Mouse (Mus musculus) testis, postnatal 14 days (tissue): Measurements from ENCODE around the gene Radil.

Experiments used
- DNase-seq: peaks from one replicate; pipeline ENCODE4 v3.0.0; 2021; ENCODE audit warnings: low spot score

Gene Radil

DNA sequence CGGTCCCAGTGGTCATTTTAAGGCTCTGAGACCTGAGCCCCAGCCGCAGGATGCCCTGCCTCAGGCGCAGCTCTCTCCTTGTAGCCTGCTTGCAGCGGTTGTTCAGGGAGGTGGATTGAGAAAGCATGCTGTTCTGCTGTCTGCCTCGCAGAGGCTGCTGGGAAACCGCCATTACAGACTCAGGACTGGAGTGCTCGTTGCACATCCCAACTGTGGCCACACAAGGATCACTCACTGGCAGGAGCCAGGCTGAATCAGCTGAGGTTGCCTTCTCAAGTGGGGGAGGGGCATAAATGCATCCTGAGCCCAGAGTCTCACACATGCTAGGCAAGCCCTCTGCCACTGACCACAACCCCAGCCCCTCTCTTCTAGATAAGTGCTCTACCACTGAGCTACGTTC is 105.2 kb downstream of the Radil start:
- no peak for DNase-seq

DNA sequence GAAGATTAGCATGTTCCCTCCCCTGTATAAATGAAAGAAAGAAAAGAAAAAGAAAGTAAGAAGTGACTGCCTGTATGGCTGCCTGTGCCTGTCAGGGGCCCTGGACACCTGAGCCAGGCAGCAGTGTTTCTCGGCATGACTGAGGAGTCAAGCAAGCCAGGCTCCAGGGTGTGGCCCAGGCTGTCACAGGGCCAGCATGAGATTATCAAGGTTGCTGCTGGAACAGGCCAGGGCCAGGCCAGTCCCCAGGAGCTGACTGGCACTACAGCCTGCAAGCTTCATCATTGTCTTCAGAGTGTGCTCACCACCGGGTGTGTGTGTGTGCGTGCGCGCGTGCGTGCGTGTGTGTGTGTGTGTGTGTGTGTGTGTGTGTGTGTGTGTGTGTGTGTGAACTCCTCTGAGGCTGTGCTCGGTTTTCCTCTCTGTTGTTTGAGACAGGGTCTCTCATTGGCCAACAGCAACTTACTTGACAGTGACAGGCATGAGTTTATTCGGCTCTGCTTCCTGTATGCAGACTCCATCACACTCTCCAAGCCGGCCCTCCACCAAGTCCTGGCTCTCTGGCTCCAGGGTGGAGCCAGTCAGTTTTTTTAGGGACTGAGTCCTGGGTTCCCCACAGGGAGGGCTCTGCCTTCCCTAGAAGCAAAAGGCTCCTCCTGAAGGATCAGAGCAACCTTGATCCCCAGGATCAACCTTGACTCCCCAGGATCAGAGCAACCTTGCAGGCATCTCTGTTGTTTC is 105.9 kb downstream of the Radil start:
- DNase-seq = no peak

DNA sequence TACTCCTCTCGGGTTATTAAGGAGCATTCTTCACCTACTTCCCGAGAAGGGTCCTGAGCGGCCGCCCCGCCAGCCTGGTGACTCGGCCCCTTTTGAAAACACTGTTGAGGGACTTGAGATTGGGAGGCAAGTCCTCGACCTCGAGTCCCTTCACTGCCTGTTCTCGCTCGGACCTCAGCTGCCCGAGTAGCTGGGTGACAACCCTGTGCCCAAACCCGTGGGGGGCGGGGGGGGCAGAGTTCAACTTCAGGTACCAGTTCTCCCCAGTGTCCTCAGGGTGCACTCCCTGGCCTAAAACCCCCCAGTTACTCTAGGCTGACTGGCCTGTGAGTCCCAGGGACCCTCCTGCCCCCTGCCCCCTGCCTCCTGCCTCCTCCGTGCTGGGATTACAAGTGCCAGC is 106.9 kb downstream of the Radil start:
- no peak for DNase-seq

DNA sequence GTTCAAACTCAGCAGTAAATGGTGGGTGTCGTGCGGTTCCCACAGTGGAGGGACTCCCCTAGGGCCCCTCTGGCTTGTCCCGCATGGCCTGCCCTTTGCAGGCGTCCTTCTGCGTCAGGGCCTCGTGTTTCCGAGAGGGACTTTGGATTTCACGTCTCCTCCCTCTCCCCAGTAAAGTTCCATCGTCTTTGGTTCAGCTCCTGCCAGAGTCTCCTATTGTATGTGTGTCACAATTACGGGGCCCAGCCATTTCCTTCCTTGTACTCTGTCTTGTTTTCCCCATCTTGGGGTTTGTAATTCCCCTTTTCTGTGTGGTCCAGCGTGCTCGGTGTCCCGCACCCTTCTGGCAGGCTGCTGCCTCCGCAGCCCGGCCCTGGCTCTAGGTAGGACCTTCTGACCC is 107.4 kb downstream of the Radil start:
- DNase-seq = no peak

DNA sequence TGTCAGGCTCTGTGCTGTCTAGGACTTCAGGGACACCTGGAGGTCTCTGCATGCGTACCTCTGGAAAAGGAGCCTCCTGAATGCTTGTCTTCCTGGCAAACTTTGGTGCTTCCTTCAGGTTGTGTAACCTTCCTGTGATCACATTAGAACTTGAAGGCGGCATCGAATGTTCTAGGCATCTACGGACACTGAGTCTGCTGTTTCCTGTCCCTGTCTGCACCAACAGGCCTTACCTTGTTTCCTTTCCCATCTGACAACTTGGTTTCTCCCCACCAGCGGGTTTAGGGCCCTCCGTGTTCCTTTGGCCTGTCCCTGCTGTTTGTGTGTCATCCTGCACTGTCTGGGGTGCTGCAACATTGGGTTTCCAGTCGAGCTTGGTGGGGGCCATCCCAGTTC is 108.9 kb downstream of the Radil start:
- DNase-seq = no peak

DNA sequence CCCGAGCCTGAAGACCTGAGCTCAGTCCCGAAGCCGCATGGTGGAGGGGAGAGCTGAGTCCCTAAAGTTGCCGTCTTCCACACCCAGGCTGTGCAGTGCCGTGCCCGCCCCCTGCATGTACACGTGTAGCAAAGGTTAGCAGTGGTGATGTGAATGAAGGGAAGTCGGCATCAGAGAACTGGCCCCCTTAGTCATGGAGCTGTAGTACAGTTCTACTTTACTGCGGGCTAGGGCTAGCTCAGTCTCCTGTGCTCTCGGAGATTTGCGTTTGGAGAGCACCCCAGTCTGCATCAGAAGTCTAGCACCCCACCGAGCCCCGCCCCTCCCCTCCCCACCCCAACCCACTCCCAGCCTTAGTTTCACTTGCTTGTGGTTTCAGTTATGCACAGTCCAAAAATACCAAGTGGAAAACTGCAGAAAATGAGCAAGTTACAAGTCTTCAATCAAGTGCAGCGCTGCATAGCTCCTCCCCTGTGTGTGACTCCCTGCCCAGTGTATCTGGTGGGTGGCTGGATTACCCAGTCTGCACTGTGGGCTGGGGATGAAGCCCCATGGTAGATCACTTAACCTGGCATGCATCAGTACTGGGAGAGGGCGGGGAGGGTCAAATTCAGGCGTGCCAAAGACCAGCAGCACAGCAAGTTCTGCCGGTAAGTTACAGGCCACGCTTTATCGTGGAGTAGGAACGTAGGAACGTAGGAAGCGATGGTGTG is 109.4 kb downstream of the Radil start:
- DNase-seq = no peak

DNA sequence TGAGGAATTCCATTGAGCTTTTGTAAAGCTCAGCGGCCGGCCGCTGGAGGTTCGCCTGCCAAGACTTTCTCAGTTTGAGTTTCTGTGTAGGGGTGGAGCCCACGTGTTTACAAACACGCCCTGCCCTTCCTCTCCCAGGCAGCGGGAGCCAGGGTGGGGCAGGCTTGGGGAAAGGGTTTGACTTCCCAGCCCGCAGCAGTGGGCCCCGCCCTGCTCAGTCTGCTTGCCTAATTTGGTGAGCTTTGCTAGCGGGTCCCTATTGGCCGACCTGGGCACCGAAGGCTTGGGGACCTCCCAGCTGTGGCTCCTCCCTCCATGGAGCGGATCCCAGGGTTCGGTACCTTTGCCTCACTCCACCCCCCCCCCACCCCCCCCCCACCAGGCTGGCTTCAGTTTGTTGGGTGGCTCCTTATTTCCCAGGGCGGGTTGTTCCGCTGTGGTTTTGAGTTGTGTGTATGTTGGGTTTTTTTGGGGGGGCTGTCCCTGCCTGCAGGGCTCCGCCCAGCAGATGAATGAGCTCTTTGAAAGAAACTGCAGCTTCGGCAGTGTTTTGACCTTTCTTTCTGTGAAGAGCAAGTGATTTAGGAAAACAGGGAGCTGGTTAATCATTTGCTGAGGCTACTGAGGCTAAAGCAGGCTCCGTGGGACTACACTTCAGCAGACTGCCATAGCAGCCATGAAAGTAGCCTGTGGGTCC is 110.3 kb downstream of the Radil start:
- peak; percentile 89 for DNase-seq

DNA sequence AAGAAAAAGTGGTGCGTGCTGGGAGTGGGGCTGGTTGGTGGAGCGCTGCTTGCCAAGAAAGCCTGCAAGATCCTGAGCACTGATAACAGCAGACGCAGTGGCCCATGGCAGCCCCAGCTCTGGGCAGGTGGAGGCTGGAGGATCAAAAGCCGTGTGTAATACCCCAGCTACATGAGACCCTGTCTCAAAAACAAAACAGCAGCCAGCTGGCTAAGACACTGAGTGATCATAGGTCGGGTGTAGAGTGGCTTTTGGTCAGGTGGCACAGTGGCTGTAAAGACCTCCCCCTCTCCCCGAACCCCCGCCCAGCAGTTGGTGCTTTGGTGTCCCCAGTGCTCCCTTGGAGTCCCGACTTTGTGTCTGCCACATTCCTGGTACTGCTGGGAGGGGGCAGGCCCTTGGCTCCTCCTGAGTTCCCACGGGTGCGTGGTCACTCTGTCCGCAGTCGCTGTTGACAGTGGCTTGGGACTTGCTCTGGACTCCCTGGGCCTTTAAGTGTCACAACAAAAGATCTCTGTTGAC is 110.9 kb downstream of the Radil start:
- no peak for DNase-seq

DNA sequence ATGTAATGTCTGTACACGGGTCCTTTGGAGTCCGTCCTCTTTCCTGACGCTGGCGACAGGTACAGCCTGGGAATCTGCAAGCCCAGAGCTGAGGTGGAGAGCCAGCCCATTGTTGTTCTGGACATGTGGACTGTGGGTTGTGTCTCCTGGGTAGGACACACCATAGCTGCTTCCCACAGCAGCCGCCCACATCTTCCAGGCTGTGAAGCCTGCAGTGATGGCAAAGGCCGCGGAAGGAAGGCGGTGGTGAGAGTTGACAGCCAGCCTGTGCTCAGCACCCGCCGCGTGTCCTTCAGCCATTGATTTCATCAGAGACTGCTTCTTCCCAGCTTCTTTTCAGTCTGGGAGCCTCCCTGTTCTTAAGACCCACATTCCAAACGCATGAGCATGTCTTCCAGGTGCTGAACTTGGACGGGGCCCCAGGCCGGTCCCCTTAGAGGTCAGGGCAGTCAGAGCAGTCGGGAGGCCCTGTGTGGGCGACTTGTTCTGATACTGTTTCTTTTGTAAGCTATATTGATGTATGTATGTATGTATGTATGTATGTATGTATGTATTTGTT is 112.4 kb downstream of the Radil start:
- DNase-seq = no peak

DNA sequence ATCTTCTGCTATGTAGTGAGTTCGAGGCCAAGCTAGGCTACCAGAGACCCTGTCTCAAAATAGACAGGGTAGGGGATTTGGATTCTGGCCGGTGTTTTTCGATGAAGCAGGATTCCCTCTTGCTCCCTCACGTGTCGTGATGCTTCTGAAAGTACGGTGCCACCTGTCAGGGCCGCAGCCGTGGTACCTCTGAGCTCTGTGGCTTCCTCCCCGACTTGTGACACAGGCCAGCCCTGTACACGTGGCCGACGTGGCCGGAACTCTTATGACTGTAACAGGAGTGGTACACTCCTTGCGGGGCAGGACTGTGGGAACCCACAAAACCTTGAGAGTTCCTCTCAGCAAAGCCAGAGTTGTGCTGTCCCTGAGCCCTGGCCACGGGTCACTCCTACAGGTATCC is 115.2 kb downstream of the Radil start:
- DNase-seq = no peak
